Mouse (Mus musculus): ENCODE data around the gene Tnrc18.

DNA sequence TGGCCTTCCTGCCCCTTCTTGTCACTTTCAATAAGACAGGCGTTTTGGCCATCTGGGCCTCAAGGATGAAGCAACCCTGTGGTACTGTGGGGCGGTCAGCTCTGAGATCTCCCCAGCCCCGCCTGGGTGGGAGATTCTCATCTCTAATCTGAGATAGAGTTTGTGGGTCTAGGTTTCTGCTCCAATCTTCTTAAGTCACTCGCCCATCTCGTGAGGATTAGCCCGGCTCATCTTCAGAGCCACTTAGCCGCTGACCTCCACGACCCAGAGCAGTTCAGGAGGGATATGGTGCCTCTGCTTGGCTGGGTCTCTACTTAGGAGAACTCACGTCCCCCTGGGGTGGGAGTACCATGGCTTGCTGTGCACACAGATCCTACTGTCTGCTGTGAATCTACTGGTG lies 33.0 kb upstream of the Tnrc18 start:
- TF ChIP-seq POLR2A (IDR thresholded peaks at IDR 0.05; ENCODE audit: control insufficient read depth, low read depth, low read length) = no peak
- no peak for TF ChIP-seq CTCF (IDR thresholded peaks at IDR 0.05; ENCODE audit: control insufficient read depth, insufficient read depth, insufficient replicate concordance, low read depth, low read length)

Data from testis, adult 2 months (tissue).